Mouse (Mus musculus): Measurements from ENCODE around the gene Carnmt1. TPM values are rescaled to one million over a fixed set of nuclear protein-coding genes. Genes with fewer than 3 reads are reported as not detected.
A peak's percentile ranks its signal among the peaks of the same experiment; 100 is the strongest.

Gene Carnmt1
- polyA plus RNA-seq, 1 experiment from 2014 or later: 15.5 TPM

DNA sequence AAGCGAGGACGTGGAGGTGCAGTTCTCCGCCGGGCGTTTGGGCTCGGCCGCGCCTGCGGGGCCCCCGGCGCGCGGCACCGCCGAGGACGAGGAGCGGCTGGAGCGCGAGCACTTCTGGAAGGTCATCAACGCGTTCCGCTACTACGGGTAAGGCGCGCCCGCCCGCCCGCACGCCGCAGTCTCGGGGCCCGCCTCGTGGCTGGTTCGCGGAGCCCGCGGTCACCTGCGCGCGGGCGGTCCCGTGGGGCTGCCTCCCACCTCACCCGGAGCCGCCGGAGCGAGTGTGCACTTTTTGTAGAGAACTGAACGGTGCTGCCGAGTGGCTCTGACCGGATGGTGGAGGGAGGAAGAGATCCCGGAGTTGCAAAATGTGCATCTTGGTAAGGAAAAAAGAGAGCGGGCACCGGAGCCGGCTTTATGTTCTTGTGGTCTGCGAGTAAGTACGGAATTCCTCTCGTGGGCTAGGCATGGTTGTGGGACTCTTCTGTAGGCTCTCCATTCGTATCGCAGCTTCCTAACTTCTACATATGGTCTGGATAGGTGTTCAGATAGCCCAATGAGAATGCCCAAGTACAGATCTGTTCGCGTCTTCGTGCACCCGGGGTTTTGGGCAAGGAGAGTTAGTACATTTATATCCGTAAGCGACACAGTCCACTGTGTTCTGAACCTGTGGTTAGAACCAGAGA is 635 bp downstream of the Carnmt1 start:
- H3K9ac ChIP-seq (ENCODE audit: low read depth, low read length): peak overlapping the region; percentile 73
- peak overlapping the region; percentile 74 for H3K4me3 ChIP-seq (ENCODE audit: low read depth, low read length)
- peak; percentile 75 for ATAC-seq
- H3K4me1 ChIP-seq (replicated peaks; ENCODE audit: control insufficient read depth, insufficient read depth, low read length): no peaks in the 10 kb centered on the region
- WGBS: under 1% methylated on average over 57 of the region's 64 CpGs
- H3K9me3 ChIP-seq (ENCODE audit: control insufficient read depth): no peaks in the 10 kb centered on the region
- no peak for TF ChIP-seq CTCF (IDR thresholded peaks at IDR 0.05; ENCODE audit: low read depth)
- H3K27ac ChIP-seq (ENCODE audit: low read depth, low read length): peak overlapping the region; percentile 89
- H3K27me3 ChIP-seq (replicated peaks; ENCODE audit: control insufficient read depth, insufficient read depth, low read length): no peaks in the 10 kb centered on the region
- peak overlapping the region; percentile 85 for H3K4me2 ChIP-seq (replicated peaks; ENCODE audit: low read depth)
- no peaks in the 10 kb centered on the region for H3K36me3 ChIP-seq (ENCODE audit: control insufficient read depth, insufficient read depth)

DNA sequence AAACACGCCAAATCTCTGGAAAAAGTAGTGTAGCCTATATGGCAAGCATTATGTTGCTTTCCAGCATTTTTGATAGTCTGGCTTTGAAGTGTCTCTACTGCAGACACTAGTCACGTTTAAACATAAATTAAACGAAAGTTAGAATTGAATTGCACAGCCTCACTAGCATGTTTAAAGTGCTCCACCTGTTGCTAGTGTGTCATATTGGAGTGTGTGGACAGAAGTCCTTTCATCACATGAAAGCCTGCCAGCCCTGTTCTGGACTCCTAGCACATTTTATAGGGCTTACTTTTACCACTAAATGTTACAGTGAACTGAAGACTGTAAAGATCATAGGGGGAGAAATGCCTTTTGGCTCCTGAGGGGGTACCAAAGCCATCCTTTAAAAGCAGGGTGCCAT is 1.9 kb downstream of the Carnmt1 start:
- 66% methylated on average over 3 of the region's 3 CpGs for WGBS
- H3K36me3 ChIP-seq (ENCODE audit: control insufficient read depth, insufficient read depth): no peaks in the 10 kb centered on the region
- H3K4me3 ChIP-seq (ENCODE audit: low read depth, low read length): no peak overlapping the region
- H3K4me2 ChIP-seq (replicated peaks; ENCODE audit: low read depth): peak overlapping the region; percentile 85
- ATAC-seq: no peak
- no peak overlapping the region for H3K27ac ChIP-seq (ENCODE audit: low read depth, low read length)
- no peaks in the 10 kb centered on the region for H3K9me3 ChIP-seq (ENCODE audit: control insufficient read depth)
- no peaks in the 10 kb centered on the region for H3K4me1 ChIP-seq (replicated peaks; ENCODE audit: control insufficient read depth, insufficient read depth, low read length)
- no peaks in the 10 kb centered on the region for H3K27me3 ChIP-seq (replicated peaks; ENCODE audit: control insufficient read depth, insufficient read depth, low read length)
- TF ChIP-seq CTCF (IDR thresholded peaks at IDR 0.05; ENCODE audit: low read depth): no peak
- no peak overlapping the region for H3K9ac ChIP-seq (ENCODE audit: low read depth, low read length)

GRCm38 (mm10) chr19:18673116-18673515 is 2.6 kb downstream of the Carnmt1 start:
- no peak for ATAC-seq
- no peak overlapping the region for H3K27ac ChIP-seq (ENCODE audit: low read depth, low read length)
- no peaks in the 10 kb centered on the region for H3K9me3 ChIP-seq (ENCODE audit: control insufficient read depth)
- no peak overlapping the region for H3K9ac ChIP-seq (ENCODE audit: low read depth, low read length)
- H3K4me3 ChIP-seq (ENCODE audit: low read depth, low read length): no peak overlapping the region
- no peaks in the 10 kb centered on the region for H3K27me3 ChIP-seq (replicated peaks; ENCODE audit: control insufficient read depth, insufficient read depth, low read length)
- WGBS: 69% methylated on average over 4 of the region's 4 CpGs
- TF ChIP-seq CTCF (IDR thresholded peaks at IDR 0.05; ENCODE audit: low read depth): no peak
- H3K4me2 ChIP-seq (replicated peaks; ENCODE audit: low read depth): no peak overlapping the region
- no peaks in the 10 kb centered on the region for H3K4me1 ChIP-seq (replicated peaks; ENCODE audit: control insufficient read depth, insufficient read depth, low read length)
- no peaks in the 10 kb centered on the region for H3K36me3 ChIP-seq (ENCODE audit: control insufficient read depth, insufficient read depth)

DNA sequence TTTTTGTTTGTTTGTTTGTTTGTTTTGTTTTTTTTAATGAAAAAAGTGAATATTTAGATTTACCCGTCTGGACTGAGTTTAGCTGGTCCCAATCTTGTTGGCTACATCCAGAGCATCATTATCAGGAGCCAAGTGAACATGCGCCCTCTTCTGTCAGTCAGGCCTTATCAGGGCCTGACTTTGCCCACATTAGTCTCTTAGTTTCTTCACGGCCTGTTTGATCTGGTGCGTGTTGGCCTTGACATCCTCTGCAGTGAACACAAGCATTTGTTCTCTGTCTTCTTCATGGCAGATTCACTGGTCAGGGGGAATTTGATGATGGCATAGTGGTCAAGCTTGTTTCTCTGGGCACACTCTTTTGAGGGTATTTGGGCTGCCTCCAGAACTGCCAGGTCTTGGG is 11.6 kb downstream of the Carnmt1 start:
- Histone ChIP-seq H3K4me1 (replicated peaks; ENCODE audit: control insufficient read depth, insufficient read depth, low read length) (no peaks in the 10 kb centered on the region), H3K36me3 (ENCODE audit: control insufficient read depth, insufficient read depth) (0 out of 2 replicates have a peak, but pooled peaks cover 11% of the 10 kb centered on the region), H3K4me2 (replicated peaks; ENCODE audit: low read depth) (no peak overlapping the region), H3K9ac (ENCODE audit: low read depth, low read length) (no peak overlapping the region), H3K27ac (ENCODE audit: low read depth, low read length) (no peak overlapping the region), H3K27me3 (replicated peaks; ENCODE audit: control insufficient read depth, insufficient read depth, low read length) (no peaks in the 10 kb centered on the region), H3K9me3 (ENCODE audit: control insufficient read depth) (no peaks in the 10 kb centered on the region), H3K4me3 (ENCODE audit: low read depth, low read length) (no peak overlapping the region)
- whole genome bisulfite sequencing: 69% methylated on average over 4 of the region's 4 CpGs
- no peak for TF ChIP-seq CTCF (IDR thresholded peaks at IDR 0.05; ENCODE audit: low read depth)
- no peak for ATAC-seq

GRCm38 (mm10) chr19:18687556-18687955 is 17.0 kb downstream of the Carnmt1 start:
- Histone ChIP-seq H3K36me3 (ENCODE audit: control insufficient read depth, insufficient read depth) (no peaks in the 10 kb centered on the region), H3K27ac (ENCODE audit: low read depth, low read length) (no peak overlapping the region), H3K4me1 (replicated peaks; ENCODE audit: control insufficient read depth, insufficient read depth, low read length) (no peaks in the 10 kb centered on the region), H3K4me2 (replicated peaks; ENCODE audit: low read depth) (no peak overlapping the region), H3K27me3 (replicated peaks; ENCODE audit: control insufficient read depth, insufficient read depth, low read length) (no peaks in the 10 kb centered on the region), H3K4me3 (ENCODE audit: low read depth, low read length) (no peak overlapping the region), H3K9me3 (ENCODE audit: control insufficient read depth) (no peaks in the 10 kb centered on the region), H3K9ac (ENCODE audit: low read depth, low read length) (no peak overlapping the region)
- TF ChIP-seq CTCF (IDR thresholded peaks at IDR 0.05; ENCODE audit: low read depth): peak; percentile 91
- WGBS: 70% methylated on average over 3 of the region's 3 CpGs
- ATAC-seq: no peak

DNA sequence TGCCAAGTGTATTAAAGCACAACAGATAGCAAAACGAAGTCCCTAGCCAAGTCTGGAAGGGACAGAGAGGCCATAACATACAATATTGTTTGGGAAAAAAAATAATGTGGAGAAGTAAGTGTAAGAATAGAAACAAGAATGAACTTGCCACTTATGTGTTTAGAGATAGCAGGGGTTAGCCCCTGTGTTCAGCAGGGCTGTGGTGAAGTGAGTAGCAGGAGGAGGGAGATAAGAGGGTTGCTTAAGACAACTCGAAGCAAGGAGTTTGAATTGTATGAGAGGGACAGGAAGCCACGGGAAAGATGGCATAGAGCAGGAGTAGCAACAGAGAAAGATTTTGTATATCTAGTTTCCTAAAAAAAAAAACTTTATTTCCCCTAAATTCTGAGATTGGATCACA is 21.6 kb downstream of the Carnmt1 start:
- no peaks in the 10 kb centered on the region for H3K4me1 ChIP-seq (replicated peaks; ENCODE audit: control insufficient read depth, insufficient read depth, low read length)
- 77% methylated on average over 3 of the region's 3 CpGs for WGBS
- no peaks in the 10 kb centered on the region for H3K27me3 ChIP-seq (replicated peaks; ENCODE audit: control insufficient read depth, insufficient read depth, low read length)
- no peak overlapping the region for H3K4me3 ChIP-seq (ENCODE audit: low read depth, low read length)
- no peak overlapping the region for H3K27ac ChIP-seq (ENCODE audit: low read depth, low read length)
- H3K4me2 ChIP-seq (replicated peaks; ENCODE audit: low read depth): no peak overlapping the region
- ATAC-seq: no peak
- no peaks in the 10 kb centered on the region for H3K9me3 ChIP-seq (ENCODE audit: control insufficient read depth)
- H3K9ac ChIP-seq (ENCODE audit: low read depth, low read length): no peak overlapping the region
- no peak for TF ChIP-seq CTCF (IDR thresholded peaks at IDR 0.05; ENCODE audit: low read depth)
- 0 out of 2 replicates have a peak, but pooled peaks cover 4% of the 10 kb centered on the region for H3K36me3 ChIP-seq (ENCODE audit: control insufficient read depth, insufficient read depth)
